Mouse (Mus musculus) brain, embryonic 14.5 days (tissue): ENCODE measurements at regions not wholly inside any gene's neighbourhood (a gene's known extent, or its start where the extent isn't known, plus 50 kb on each side); places are given as distances from the start of the nearest gene placed in this dataset.

Source experiments
- CTCF ChIP-seq: fragments of 200-500 bp; IDR thresholded peaks from 2 replicates; pipeline ENCODE4 v1.5.1; 2012; ENCODE audit warnings: inconsistent platforms, mild to moderate bottlenecking, moderate library complexity, borderline replicate concordance; ENCODE audit not compliant: insufficient read depth, insufficient read length; ENCODE audit errors: extremely low read depth
- POLR2A ChIP-seq: fragments of 200-500 bp; IDR thresholded peaks from 2 replicates; pipeline ENCODE4 v1.6.1; 2012; ENCODE audit warnings: mild to moderate bottlenecking, inconsistent platforms, borderline replicate concordance; ENCODE audit not compliant: poor library complexity, insufficient read depth, insufficient read length, severe bottlenecking; ENCODE audit errors: extremely low read depth

DNA sequence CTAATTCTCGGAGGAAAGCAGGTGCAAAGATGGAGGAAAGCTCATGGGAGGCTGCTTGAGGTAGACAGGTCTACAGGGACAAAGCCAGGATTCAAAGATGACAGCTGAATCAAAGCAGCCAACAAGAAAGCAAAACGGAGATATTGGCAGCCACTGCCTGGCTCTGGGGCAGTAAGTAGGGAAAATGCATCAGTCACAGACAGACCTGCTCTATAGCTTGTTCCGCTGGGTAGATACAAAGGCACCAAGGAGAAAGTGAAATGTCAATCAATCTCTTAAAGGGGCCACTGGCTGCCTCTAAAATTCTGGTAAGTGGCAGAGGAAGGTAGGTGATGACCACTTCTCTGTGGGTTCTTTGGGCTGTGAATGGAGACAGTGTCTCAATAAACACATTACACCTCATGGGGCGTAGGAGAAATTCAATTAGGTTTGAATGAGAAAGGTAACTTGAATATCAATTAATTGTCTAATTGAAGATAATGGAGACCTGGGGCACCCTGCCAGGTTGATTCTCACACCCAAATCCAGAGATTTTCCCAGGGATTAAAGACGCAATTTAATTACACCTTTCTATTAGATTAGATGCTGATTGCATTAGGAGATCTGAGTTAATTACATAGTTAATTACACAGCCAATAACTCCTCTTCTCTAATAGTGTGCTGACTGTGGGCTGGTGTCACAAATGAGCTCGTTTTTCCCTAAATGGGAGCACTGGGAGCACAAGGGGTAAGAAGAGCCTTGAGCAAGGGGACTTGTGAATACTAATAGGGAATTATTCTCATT, 555.1 kb downstream of the Gm9195 start:
- no peak for TF ChIP-seq POLR2A
- TF ChIP-seq CTCF, result no peak
